Mouse (Mus musculus): ENCODE results near the gene Psg16. TPM values are rescaled to one million over a fixed set of nuclear protein-coding genes. Genes with fewer than 3 reads are reported as not detected.
"Not testable (repeated sequence)": the region's sequence is repeated elsewhere in the genome, so short reads cannot be mapped to it uniquely, and the experiment has no call there.

Psg16 gene
- polyA plus RNA-seq, 1 experiment, result 0.08 TPM

DNA sequence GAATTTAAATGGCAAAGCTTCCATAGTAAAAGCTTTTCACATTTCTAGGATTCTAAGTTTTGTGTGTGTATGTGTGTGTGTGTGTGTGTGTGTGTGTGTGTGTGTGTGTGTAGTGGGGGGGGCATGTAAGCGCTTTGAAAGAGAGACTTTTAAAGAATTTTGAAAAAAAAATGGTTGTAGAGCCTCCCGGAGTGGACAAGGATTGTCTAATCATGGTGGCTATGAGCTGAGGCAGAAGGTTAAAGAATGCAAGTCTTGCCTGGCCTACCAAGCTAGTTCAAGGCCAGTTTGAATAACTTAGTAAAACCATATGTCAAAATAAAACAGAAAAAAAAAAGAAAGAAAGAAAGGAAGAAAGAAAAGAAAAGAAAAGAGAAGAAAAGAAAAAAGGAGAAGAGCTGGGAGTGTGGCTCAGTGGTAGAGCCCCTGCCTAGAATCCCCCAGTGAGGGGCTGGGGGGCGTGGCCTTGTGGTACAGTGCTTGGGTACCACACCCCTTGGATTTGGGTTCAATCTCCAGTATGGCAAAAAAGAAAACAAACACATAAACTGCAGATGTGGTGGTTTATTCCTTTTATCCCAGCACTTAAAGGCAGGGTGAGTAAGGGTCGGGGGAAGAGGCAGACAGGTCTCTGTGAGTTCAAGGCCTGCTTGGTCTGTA is 18.4 kb upstream of the Psg16 start:
- DNase-seq (ENCODE audit: low spot score), result no peak

DNA sequence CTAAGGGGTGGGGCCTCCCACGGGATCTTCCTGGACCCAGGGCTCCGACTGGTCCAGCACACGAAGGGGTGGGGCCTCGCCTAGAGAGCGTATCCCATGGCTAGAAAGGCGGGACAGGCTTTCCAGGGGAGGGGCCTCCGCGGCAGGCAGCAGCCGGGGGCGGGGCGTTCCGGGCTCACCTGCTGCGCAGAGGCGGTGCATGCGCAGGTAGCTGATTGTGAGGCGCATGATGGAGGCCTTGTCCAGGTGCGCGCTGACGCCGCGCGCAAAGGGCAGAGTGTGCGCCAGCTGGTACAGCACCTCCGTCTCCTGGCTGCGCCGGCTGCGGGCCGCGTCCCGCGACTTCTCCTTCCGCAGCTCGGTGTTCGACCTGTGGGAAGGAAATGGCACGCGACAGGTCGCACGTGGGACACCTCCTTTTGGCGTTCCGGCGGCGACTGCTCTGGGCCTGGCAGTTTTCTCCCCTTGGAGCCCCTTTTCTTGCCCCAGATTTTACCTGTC is 17.7 kb upstream of the Psg16 start:
- peak; percentile 81 for DNase-seq (ENCODE audit: low spot score)

DNA sequence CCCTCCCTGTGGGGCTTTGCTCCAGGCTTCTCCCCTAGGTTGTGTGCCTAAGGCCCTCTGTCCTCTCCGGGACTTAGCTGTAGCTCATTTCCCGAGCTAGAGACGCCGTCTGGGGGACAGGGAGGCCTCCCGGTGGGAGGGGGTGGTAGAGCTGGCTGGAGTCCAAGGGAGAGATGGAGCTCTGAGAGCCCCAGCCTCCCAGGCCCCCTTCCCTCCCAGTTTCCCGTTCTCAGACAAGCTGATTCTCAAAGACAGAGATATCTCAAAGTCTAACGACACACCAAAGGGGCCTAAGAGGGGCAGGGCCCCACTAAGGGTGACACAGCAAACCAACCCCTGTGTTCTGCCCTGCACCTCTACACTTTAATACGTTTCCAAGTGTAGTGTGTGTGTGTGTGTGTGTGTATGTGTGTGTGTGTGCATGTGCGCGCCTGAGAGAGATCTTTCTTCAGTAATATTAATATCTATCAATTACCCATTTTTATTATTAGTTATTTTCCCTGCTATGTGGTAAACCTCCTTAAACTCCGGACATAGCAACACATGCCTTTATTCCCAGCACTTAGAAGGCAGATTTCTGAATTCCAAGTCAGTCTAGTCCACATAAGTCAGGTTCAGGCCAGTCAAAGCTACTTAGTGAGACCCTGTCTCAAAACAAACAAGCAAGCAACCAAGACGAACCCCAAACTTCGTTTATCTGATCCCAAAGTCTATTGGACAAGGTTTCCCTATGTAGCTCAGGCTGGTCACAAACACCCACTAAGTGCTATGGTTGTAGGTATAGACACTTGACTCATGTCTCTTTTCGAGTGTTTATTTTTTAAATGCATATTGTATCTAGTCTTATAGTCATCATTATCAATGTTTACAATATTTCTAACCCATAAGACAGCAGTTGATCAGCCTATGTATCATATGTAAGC is 17.0 kb upstream of the Psg16 start:
- DNase-seq (ENCODE audit: low spot score), result no peak

DNA sequence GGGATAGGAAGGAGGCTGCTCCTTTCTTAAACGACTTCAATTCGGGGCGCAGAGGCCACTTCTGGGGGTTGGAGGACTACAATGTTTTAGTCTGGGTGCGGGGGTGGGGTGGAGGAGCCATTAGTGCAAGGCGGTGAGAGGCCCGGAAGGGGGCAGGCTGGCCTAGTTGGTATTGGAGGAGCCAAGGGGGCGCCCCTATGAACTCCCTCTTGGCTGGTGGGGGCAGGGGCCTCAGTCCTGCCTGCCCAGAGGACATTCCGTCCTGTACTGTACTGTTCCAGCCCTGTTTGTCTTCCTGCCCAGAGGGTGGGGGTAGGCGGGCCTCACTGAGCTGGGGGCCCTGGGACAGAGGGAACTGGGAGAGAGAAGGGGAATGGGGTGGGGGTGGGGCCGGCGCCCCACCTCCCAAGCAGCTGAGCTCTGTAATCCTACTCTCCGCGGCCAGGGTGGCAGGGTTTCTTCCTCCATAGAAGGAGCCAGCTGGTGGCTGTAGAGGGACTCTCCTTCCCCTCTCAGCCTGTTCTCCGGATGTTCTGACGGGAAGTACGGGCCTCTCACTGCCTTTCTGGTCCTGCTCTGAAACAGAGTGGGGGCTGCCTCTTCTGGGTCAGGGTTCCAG is 15.7 kb upstream of the Psg16 start:
- DNase-seq (ENCODE audit: low spot score), result peak; percentile 57

DNA sequence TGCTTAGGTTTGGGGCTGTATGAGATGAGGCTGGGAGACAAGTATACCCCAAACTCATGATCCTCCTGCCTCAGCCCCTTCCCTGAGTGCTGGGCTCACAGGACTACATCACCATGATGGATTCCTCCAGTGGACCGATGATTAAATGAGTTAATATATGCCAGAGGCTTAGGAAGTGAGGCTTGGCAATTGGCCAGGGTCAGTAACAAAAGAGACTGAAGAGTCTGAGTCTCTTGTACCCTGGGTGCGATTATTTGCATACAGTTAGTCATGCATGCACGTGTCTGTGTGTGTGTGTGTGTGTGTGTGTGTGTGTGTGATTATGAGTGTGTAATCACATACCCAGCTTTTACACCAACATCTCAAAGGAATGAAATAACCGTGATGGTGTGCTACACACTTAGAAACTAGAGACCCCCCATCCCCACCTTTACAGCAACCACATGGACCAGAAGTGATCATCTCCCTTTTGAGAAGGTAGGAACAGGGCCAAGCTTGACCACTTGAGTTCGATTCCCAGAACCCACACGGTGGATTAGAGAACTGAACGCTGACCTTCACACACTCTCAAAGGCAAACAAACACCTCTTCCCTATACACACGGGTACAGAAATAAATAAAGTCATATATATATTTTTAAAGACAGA is 14.9 kb upstream of the Psg16 start:
- DNase-seq (ENCODE audit: low spot score), result peak; percentile 16

DNA sequence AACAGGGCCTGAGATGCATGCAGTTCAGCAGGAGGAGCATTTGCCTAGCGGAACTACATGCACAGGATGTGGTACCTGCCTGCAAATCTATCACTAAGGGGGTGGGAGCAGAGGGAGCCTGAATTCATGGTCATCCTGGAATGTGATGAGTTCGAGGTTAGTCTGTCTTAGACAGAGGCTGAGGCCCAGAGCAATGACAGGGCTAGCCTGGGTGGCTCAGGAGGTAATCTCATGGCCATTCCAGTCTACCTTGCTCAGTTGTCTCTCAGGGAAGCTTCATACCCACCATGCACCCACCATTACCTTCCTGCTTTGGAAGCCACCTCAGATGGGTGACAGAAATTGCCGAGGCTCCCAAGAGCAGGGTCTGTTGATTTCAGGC is 14.4 kb upstream of the Psg16 start:
- peak; percentile 21 for DNase-seq (ENCODE audit: low spot score)

DNA sequence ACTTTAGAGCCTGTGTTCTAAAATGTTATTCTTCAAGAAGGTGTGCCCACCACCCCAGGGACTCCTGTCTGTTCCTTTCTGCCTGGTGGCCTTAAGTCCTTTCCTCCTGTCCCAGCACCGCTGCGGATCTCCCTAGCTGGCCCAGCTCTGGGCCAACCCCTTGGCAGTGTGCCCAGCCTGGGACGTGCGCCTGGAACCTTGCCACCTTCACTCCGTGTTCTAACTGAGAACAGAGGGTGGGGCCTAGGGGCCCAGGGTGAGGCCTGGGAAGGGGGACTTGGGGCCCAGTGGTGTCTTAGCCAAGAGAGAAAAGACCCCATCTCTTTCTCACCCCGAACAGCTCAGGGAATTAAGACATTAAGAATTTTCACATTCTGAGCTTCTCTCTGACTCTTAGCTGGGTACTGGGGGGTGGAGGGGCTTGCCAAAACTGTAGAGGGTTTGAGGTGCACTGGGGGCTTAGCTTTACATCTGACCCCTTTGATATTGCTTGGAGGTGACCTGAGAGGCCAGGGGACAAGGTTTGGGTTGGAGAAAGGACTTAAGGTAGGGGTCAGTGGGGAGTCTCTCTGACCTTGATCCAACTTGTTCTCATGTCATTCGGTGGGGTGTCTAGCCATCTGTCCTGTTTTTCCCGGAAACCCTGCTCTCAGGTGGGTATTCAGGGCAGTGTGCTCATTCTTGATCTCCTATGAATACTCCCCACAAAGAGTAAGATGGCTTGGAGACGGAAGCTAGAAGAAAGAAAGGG is 13.6 kb upstream of the Psg16 start:
- peak; percentile 89 for DNase-seq (ENCODE audit: low spot score)

DNA sequence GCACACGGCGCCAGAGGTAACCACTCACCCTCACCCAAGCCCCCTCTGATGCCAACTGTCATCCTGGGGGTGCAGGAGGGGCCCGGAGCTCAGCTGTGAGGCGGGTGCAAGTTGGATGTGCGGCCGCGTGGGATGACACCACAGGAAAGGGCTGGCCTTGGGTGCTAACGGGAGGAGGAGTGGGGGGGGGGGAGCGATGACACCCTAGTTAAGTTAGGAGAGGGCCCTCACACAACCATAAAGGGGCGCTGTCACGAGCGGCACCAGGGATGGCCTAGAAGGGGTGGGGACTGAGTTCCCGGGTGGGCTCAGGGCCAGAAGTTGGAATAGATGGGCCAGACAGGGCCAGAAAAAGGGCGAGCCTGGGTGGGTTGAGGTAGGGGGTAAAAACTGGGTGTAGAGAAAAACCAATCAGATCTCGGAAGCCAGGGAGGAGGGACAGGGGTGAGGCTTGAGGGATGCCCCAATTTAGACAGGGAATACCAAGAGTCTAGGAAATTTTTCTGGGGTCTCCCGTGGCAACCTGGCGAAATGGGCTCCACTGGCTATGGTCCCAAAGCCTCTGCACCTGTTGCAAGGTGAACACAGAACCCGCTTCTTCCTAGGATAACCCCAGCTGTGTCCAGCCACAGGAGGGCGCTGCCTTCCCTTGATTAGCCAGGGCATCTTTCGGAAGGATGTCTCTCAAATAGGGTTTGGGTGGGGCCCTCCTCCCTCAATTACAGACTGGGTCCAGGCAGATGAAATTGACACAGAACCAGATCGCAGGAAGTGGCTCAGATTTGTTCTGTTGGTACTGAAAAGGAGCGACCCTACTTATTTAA is 12.8 kb upstream of the Psg16 start:
- peak; percentile 33 for DNase-seq (ENCODE audit: low spot score)

DNA sequence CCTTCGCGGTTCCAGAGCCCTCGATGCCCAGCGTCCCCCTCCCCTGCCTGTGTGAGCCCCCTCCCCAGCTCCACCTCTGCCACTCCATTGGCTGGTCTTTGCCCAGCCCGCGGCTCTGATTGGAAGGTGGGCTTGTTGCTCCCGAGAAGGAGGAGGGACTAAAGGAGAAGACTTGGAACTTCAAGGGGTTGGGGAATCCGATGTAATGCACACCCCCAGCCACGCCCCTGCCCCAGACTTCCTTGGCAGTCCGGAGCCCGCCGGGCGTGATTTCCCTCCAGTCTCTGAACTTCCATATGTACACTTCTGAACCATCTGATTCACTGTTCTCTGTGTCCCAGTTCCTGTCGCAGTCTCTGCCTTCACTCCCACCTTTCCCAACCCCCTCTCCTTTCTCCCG is 11.5 kb upstream of the Psg16 start, which contains the start of gene Hif3a:
Gene Hif3a (minus strand): TSS at position 39 of the 400 bp plus-strand sequence.
- DNase-seq (ENCODE audit: low spot score), result no peak

DNA sequence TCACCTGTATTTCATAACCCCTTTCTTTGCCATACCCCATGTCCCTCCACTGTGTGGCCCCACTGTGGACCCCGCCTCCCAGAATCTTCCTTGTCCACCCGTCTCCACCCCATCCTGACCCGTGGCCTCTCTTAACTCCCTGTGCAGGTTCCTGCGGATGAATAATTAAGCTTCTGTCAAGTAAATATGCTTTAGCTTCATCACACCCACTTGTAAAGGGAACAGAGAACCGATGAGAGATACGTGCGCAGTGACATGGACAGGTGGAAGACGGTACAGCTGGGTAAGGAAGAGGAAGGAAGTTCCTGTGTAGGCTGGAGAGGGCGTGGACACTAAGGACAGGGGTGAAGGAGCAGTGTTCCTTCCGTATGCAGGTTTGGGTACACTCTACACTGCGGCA is 11.0 kb upstream of the Psg16 start:
- DNase-seq (ENCODE audit: low spot score), result no peak

DNA sequence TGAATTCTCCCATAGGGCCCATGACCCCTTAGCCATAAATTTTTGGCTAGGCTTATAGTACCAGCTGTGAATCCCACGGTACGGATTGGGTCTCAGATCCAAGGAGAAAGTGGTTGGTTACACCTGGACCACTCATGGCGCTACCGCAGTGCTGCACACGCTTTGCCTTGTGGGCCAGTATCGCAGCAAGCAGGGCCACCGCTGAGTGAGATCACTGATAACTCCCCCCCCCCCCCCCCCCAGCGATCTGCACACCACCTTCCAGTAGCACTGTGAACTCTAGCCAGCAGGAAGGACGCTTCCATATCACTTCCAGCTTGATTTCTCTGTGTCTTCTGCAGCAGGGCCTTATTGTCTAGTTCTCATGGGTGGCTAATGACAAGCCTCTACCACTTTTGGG is 8.2 kb upstream of the Psg16 start:
- DNase-seq (ENCODE audit: low spot score), result no peak

DNA sequence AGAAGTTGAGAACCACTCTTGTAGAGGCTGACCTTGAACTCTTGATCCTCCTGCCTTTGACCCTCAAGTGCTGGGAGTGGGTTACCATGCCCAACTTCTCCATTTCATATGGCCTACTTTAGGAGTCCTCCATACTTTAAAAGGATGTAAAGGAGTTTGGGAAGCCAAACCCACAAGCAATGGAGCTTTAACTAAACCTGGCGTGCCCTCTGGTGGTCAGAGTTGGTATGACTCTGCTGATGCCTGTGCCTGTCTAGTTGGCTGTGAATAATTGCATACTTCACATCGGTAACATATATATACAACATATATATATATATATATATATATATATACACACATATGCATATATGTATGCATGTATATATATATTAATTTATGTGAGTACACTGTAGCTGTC is 7.4 kb upstream of the Psg16 start:
- DNase-seq (ENCODE audit: low spot score), result peak; percentile 72

DNA sequence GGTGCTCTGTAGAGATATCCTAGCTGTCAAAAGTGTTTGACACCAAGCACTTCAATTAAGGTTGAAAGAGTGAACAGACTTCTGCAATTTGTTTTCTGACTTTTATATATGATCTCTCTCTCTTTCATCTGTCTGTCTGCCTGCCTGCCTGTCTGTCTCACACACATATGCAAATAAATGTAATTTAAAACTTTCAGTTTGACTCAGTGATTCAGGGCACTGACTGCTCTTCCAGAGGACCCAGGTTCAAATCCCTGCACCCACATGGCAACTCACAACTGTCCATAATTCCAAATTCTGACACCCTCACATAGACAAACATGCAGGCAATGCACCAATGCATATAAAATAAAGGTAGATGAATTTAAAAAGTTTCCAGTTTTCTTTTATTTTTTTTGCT is 6.8 kb upstream of the Psg16 start:
- no peak for DNase-seq (ENCODE audit: low spot score)

DNA sequence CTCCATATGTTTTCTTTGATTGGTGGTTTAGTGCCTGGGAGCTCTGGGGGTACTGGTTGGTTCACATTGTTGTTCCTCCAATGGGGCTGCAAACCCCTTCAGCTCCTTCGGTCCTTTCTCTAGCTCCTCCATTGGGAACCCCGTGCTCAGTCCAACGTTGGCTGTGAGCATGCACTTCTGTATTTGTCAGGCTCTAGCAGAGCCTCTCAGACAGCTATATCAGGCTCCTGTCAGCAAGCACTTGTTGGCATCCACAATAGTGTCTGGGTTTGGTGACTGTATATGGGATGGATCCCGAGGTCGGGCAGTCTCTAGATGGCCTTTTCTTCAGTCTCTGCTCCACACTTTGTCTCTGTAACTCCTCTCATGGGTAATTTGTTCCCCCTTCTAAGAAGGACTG is 6.2 kb upstream of the Psg16 start:
- not testable (repeated sequence) for DNase-seq (ENCODE audit: low spot score)

DNA sequence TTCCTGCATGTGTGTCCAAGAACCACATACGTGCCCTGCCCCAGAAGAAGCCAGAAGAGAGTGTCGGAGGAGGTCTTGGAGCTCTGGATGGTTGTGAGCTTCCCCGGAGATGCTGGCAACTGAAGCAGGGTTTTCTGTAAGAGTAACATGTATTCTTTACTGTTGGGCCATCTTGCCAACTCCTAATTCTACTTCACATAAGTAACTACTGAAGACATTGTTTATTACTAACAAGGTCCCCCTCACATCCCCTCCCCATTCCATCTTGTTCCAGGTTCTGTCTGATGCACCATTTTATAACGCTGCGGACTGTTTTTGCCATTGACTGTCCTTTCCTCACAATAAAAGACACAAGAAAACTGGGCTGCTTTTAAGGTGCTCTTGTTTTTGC is 332 bp upstream of the Psg16 start:
- no peak for DNase-seq (ENCODE audit: low spot score)

DNA sequence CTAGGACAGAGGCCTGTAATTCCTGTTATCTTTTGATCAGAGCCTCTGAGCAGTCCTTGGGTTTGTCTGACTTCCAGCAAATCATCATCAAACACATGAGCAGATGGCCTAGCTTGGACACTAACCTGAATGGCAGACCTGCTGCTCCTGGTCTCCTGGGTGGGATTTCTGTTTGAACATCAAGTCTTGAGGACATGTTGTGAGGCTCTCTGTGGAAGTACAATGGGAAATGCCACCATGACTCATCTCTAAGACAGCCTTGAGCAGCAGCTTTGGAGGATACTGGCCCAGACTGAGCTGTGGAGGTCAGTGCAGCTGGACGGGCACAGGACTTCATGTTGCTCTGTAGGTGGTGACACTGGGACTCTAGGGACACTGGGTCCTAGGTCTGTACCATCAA is 2.7 kb downstream of the Psg16 start:
- no peak for DNase-seq (ENCODE audit: low spot score)

DNA sequence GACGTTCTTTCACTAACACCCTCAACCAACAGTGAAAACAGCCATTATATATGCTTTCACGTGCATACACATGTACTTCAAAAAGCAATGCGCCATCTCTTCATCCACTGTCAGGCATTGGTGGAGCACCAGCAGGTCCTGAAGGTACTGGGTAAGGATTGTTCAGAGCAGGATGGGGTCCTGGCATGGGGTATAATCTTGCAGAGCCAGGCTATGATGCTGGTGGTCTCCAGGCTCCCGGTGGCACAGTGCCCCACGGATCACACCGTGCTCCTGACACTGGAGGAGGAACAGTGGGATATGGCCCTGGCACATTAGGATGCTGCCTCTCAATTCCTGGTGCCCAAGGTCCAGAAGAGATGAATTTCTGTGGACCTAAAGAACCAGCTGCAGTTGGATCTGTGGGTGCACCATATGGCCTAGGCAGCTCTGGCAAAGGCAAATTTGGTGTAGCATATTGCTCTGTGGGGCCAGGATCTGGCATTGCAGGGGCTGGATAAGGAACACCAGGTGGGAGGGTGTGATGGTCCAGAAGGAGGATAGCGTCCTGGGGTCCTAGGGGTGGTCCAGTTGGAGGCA is 4.3 kb downstream of the Psg16 start:
- no peak for DNase-seq (ENCODE audit: low spot score)

DNA sequence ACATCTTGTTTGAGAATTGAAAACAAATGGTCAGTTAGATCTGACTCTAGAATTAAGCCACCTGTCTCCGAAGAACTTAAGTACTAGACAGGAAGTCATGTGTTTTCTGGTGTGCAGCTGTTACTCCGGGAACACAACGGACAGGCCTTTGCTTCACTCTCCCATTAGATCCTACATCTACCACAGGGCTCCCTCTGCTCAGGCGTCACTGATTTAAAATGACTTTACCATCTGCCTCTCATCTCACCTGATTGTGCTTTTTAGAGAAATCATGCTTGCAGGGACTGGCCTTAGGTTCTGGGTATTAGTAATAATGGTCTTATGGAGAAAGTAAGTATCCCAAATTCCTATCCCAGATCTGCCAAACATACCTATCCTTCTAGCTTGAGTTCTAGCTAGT is 8.9 kb downstream of the Psg16 start:
- DNase-seq (ENCODE audit: low spot score), result no peak

DNA sequence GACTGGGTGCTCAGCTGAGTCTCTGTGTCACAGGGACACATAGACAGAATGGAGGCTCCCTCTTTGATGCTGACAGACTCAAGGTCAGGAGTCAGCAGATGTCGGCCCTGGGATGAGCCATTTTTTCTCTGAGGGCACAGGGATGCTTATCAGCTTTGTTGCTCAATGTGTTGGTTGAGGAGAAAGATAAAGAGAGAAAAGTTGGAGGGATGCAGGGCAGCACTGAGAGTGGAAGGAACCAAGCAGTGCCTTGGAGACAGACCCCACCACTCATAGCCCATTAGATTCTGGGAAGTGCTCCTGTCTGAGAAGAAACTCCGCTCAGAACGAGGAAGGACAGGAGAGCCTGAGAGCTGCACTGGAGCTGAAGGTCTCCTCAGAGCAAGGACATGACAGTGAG is 13.9 kb downstream of the Psg16 start:
- no peak for DNase-seq (ENCODE audit: low spot score)

DNA sequence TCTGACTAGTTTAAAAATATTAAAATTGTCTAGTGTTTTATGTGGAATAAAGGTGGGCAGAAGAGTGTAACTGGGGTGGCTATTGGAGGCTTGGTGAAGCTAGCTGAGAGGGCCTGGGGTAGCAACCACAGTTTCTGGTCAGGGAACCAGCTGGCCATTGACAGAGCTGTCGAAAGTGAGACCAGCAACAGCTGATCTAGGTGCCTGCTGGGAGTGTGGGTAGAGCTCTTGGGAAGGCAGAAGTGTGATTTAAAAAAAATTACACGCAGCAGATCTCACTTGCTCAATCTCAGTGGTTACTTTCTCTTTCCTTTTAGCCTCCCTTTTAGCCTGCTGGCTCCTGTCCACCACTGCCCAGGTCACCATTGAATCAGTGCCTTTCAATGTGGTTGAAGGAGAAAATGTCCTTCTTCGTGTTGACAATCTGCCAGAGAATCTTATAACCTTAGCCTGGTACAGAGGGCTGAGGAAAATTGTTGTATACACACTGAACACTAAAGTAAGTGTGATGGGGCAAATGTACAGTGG is 16.3 kb downstream of the Psg16 start:
- DNase-seq (ENCODE audit: low spot score), result no peak
